Mouse (Mus musculus) cortical plate, adult 2 months (tissue): ENCODE measurements at regions not wholly inside any gene's neighbourhood (a gene's known extent, or its start where the extent isn't known, plus 50 kb on each side); places are given as distances from the start of the nearest gene placed in this dataset.
A peak's percentile ranks its signal among the peaks of the same experiment; 100 is the strongest.

Experiments used
- H3K27ac ChIP-seq: fragments of 200-500 bp; 2 replicates; pipeline ENCODE4 v1.5.1; 2012; ENCODE audit warnings: low read length, control low read depth, inconsistent platforms; ENCODE audit not compliant: insufficient read depth
- H3K4me1 ChIP-seq: fragments of 200-500 bp; 2 replicates; pipeline ENCODE4 v1.6.1; 2011; ENCODE audit warnings: low read length; ENCODE audit not compliant: control insufficient read depth, insufficient read depth
- H3K4me3 ChIP-seq: fragments of 200-500 bp; 2 replicates; pipeline ENCODE4 v1.5.1; 2011; ENCODE audit warnings: mild to moderate bottlenecking, low read length, control low read depth; ENCODE audit not compliant: insufficient read depth
- CTCF ChIP-seq: fragments of 200-500 bp; IDR thresholded peaks from 2 replicates; pipeline ENCODE4 v1.5.1; 2011; ENCODE audit warnings: mild to moderate bottlenecking, control low read depth, low read length; ENCODE audit not compliant: insufficient read depth; ENCODE audit errors: extremely low read depth
- POLR2A ChIP-seq: fragments of 200-500 bp; IDR thresholded peaks from 2 replicates; pipeline ENCODE4 v1.6.1; 2011; ENCODE audit warnings: mild to moderate bottlenecking, low read length, control low read depth; ENCODE audit not compliant: insufficient read depth; ENCODE audit errors: extremely low read depth

GRCm38 (mm10) chr12:98078351-98078750, 180.9 kb downstream of the Galc start:
- Histone ChIP-seq H3K27ac (no peak overlapping the region), H3K4me1 (no peaks in the 10 kb centered on the region), H3K4me3 (no peak overlapping the region)
- TF ChIP-seq POLR2A (no peak), CTCF (no peak)

GRCm38 (mm10) chr12:98075580-98075979, 183.7 kb downstream of the Galc start:
- no peak for TF ChIP-seq CTCF
- TF ChIP-seq POLR2A = no peak
- Histone ChIP-seq H3K4me1 (no peaks in the 10 kb centered on the region), H3K27ac (no peak overlapping the region), H3K4me3 (no peak overlapping the region)

- no peak overlapping the region for H3K4me3 ChIP-seq
These were observed 190.1 kb downstream of the Galc start for GRCm38 (mm10) chr12:98069110-98069509.

GRCm38 (mm10) chr12:98059419-98060180, 199.7 kb downstream of the Galc start:
- no peak overlapping the region for H3K4me3 ChIP-seq
- no peaks in the 10 kb centered on the region for H3K4me1 ChIP-seq
- TF ChIP-seq POLR2A (no peak), CTCF (no peak)
- no peak overlapping the region for H3K27ac ChIP-seq

More at GRCm38 (mm10) chr12:98069110-98069509, 190.1 kb downstream of the Galc start:
- H3K27ac ChIP-seq = no peak overlapping the region
- no peaks in the 10 kb centered on the region for H3K4me1 ChIP-seq
- TF ChIP-seq CTCF (no peak), POLR2A (no peak)

GRCm38 (mm10) chr12:98058977-98059376, 200.3 kb downstream of the Galc start:
- H3K27ac ChIP-seq = no peak overlapping the region
- no peaks in the 10 kb centered on the region for H3K4me1 ChIP-seq
- TF ChIP-seq CTCF (no peak), POLR2A (no peak)
- no peak overlapping the region for H3K4me3 ChIP-seq

GRCm38 (mm10) chr12:98050934-98051333, 208.3 kb downstream of the Galc start:
- H3K4me3 ChIP-seq = no peak overlapping the region
- H3K4me1 ChIP-seq = peaks cover 5% of the 10 kb centered on the region; the same call in 1 of the 2 replicates
- H3K27ac ChIP-seq = no peak overlapping the region
- TF ChIP-seq POLR2A (no peak), CTCF (no peak)

- no peak for TF ChIP-seq POLR2A
- no peak for TF ChIP-seq CTCF
- no peak overlapping the region for H3K4me3 ChIP-seq
- peaks cover 5% of the 10 kb centered on the region; the same call in 1 of the 2 replicates for H3K4me1 ChIP-seq
- no peak overlapping the region for H3K27ac ChIP-seq
These were observed 208.8 kb downstream of the Galc start for GRCm38 (mm10) chr12:98050500-98050899.

- no peak overlapping the region for H3K27ac ChIP-seq
These were observed 209.2 kb downstream of the Galc start for GRCm38 (mm10) chr12:98050057-98050456.

GRCm38 (mm10) chr12:98047765-98048164, 211.5 kb downstream of the Galc start:
- TF ChIP-seq CTCF (no peak), POLR2A (no peak)
- no peak overlapping the region for H3K4me3 ChIP-seq
- peaks cover 5% of the 10 kb centered on the region; the same call in 1 of the 2 replicates for H3K4me1 ChIP-seq
- peak overlapping the region; percentile 45; the same call in 1 of the 2 replicates for H3K27ac ChIP-seq

More at GRCm38 (mm10) chr12:98050057-98050456, 209.2 kb downstream of the Galc start:
- no peak overlapping the region for H3K4me3 ChIP-seq
- TF ChIP-seq POLR2A = no peak
- TF ChIP-seq CTCF = no peak
- H3K4me1 ChIP-seq = peaks cover 5% of the 10 kb centered on the region; the same call in 1 of the 2 replicates

- Histone ChIP-seq H3K27ac (peak overlapping the region; percentile 77; the same call in 1 of the 2 replicates), H3K4me3 (no peak overlapping the region), H3K4me1 (peaks cover 5% of the 10 kb centered on the region; the same call in 1 of the 2 replicates)
- TF ChIP-seq POLR2A (no peak), CTCF (no peak)
These were observed 212.5 kb downstream of the Galc start for GRCm38 (mm10) chr12:98046459-98047440.
